Mouse (Mus musculus): Measurements from ENCODE around the gene Mx1. TPM values are rescaled to one million over a fixed set of nuclear protein-coding genes. Genes with fewer than 3 reads are reported as not detected.

The Mx1 gene
- polyA plus RNA-seq, 1 experiment from 2014 or later: not detected

- no peaks in the 10 kb centered on the region for H3K36me3 ChIP-seq (ENCODE audit: insufficient read depth, low read length)
- no peaks in the 10 kb centered on the region for H3K9me3 ChIP-seq (ENCODE audit: low read length)
- H3K4me3 ChIP-seq (ENCODE audit: low read length): no peak overlapping the region
- H3K27ac ChIP-seq (ENCODE audit: low read length): no peak overlapping the region
- H3K4me2 ChIP-seq (replicated peaks; ENCODE audit: low read depth, low read length): no peak overlapping the region
- H3K27me3 ChIP-seq (ENCODE audit: insufficient read depth, low read length): no peaks in the 10 kb centered on the region
- H3K4me1 ChIP-seq (ENCODE audit: insufficient read depth, low read length): 0 out of 2 replicates have a peak, but pooled peaks cover 2% of the 10 kb centered on the region
- H3K9ac ChIP-seq (replicated peaks; ENCODE audit: low read length): no peak overlapping the region
- WGBS: 85% methylated on average over 2 of the region's 2 CpGs
- ATAC-seq (ENCODE audit: low FRiP score, low TSS enrichment): no peak
These were observed 64.7 kb downstream of the Mx1 start for GRCm38 (mm10) chr16:97397945-97398531.

Other genes with a start within 250 kb of the Mx1 start
- gene Bace2, start 106.2 kb downstream of the Mx1 start, polyA plus RNA-seq (2015; fragmentation: Nextera tagmentation; extraction: Ambion mirVana): 10.0 and 11.2 TPM in 2 replicates
- not detected in 2 replicates for gene Fam3b, start 51.9 kb upstream of the Mx1 start, polyA plus RNA-seq (2015; fragmentation: Nextera tagmentation; extraction: Ambion mirVana)
- 51.3 and 58.8 TPM in 2 replicates for gene Tmprss2, start 148.3 kb upstream of the Mx1 start, polyA plus RNA-seq (2015; fragmentation: Nextera tagmentation; extraction: Ambion mirVana)